Mouse (Mus musculus): ENCODE measurements around the gene Fgf11. TPM values are rescaled to one million over a fixed set of nuclear protein-coding genes. Genes with fewer than 3 reads are reported as not detected.

Gene Fgf11
- polyA plus RNA-seq, 1 experiment: 7.7 TPM

GRCm38 (mm10) chr11:69784793-69785272, 16.8 kb downstream of the Fgf11 start:
- no peak for DNase-seq (ENCODE audit: low read depth)

DNA sequence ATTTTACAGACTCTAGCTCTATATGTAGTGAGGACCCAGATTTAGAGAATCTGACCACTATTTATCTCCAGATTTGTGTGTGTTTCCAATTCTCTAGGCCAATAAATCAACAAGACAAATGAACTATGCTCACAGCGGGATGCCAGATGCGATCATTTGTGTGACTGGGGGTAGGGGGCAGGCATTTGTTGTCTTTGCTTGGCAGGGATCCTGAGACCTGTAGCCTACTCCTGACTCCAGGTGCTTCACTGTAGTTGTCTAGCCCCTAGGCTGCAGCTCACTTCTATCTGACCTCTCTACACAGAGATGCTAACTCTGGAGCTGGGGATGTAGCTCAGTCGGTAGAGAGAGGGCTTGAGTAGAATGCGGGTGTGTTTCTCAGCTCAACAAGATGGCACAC, 19.8 kb downstream of the Fgf11 start:
- DNase-seq (ENCODE audit: low read depth): no peak

GRCm38 (mm10) chr11:69778985-69779384, 22.7 kb downstream of the Fgf11 start:
- DNase-seq (ENCODE audit: low read depth): no peak

DNA sequence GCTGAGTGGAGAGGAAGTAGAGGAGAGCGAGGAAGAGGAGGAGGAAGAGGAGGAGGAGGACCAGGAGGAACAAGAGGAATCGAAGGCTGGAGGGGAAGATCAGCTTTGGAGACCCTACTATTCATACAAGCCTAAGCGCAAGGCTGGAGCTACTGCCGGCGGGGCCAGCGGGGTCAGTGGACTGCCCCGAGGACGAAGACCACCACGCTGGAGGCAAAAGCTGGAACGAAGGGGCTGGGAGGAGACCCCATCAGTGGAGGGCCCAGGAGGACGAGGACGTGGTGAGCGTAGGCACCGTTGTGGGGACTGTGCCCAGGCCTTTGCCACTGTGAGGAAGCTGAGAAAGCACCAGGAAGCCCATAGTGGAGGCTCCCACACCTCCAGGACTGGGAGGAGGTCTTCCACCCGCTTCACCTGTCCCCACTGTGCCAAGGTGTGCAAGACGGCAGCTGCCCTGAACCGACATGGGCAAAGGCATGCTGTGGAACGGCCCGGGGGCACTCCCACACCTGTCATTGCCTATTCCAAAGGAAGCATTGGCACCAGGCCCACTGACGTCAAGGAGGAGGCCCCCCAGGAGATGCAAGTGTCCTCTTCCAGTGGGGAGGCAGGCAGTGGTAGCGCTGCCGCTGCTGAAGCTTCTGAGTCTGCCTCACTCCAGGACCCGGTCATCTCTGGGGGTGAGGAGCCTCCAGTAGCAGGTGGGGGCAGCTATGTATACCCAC, 23.2 kb downstream of the Fgf11 start:
- DNase-seq (ENCODE audit: low read depth): no peak

- no peak for DNase-seq (ENCODE audit: low read depth)
Observed at GRCm38 (mm10) chr11:69777504-69778257, 24.0 kb downstream of the Fgf11 start.

GRCm38 (mm10) chr11:69776488-69776887, 25.2 kb downstream of the Fgf11 start:
- no peak for DNase-seq (ENCODE audit: low read depth)

DNA sequence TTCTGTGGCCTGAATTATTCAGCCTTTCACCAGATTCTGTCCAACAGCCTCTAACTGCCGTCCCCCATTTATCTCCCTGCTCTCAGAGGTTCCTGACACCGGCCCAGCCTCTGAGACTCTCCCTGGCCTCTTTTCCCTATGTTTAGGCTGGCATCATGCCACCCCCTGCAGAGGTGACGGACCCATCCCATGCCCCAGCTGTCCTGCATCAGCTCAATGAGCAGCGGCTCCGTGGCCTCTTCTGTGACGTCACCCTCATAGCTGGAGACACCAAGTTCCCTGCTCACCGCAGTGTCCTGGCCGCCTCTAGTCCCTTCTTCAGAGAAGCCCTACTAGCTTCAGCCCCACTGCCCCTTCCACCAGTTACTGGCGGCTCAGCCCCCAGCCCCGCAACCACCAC, 25.9 kb downstream of the Fgf11 start:
- DNase-seq (ENCODE audit: low read depth): no peak

GRCm38 (mm10) chr11:69774961-69775360, 26.7 kb downstream of the Fgf11 start:
- no peak for DNase-seq (ENCODE audit: low read depth)

- no peak for DNase-seq (ENCODE audit: low read depth)
Observed at GRCm38 (mm10) chr11:69767625-69767909, 34.1 kb downstream of the Fgf11 start.

DNA sequence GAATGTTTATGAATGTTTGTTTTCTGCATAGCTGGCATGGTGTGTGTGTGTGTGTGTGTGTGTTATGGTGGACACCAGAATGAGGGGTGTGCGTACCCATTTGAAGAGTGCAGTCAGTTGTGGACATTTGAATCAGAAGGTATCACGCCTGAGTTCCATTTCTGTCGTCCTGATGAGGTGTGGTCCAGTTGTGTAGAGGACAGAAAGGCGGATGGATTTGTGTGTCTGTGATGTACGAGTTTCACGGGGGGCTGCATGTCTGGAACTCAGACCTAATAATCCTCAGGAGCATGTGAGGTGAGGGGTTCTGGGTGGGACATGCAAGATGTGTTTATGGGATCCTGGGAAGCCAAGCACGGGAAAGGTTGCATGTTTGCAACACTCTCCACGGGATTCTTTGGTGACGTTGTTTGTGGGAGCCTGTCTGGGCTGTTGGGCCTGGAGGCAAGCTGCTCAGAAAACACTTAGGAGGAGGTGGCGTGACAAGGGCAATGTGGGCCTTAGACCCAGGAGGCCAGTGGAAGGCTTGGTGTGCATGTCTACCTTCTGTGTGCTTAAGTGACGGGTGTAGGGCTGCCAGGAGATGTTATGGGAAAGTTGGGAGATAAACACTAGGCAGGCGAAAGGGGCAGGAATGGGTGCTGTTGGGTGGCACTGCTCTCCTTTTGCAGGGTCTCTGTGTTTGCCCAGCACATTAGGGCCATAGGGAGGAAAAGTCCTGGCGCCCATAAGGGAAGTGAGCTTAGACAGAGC, 34.6 kb downstream of the Fgf11 start:
- no peak for DNase-seq (ENCODE audit: low read depth)

- no peak for DNase-seq (ENCODE audit: low read depth)
Observed at GRCm38 (mm10) chr11:69766126-69766609, 35.5 kb downstream of the Fgf11 start.

DNA sequence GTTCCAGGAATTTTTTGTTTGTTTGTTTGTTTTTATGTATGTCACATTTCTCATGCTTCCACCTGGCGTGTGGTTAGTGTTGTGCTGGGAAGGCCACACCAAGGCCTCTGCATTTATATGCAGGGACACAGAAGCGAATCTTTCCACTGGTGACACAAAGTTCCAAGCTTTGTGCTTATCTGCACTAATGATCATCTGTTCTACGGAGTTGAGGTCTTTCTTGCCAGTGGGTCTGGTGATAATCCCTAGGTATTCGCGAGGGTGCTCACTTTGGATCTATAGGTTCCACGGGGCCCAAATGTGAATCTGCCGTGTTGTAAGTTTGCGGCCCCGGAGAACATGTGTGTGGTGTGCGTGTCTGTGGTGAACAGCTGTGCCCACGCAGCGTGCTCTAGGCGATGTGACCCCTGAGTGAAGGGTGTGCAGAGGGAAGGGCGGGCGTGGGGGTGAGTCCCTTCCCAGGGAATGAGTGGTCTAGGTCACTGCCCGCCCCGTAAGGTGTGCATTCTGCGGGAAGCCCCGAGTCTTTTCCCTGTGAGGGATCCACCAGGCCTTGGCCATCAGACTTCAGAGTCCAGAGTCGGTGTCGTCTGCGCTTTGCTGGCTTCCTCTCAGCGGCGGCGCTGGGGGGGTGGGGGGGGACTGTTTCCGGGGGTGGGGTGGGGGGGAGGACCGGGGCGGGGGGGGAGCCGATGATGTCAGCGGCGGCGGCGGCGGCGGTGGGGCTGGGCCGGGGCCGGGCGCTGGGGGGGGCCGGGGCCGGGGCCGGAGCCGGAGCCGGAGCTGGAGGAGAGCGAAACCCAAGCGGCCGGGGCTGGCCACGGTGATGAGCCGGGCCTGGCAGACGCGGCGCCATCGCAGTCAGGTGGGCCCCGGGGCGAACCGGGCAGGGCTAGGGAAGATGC, 36.2 kb downstream of the Fgf11 start, which contains the start of gene Zbtb4:
Gene Zbtb4, plus strand, starts transcription at position 692 of the 905 bp plus-strand sequence.
- DNase-seq (ENCODE audit: low read depth): no peak

DNA sequence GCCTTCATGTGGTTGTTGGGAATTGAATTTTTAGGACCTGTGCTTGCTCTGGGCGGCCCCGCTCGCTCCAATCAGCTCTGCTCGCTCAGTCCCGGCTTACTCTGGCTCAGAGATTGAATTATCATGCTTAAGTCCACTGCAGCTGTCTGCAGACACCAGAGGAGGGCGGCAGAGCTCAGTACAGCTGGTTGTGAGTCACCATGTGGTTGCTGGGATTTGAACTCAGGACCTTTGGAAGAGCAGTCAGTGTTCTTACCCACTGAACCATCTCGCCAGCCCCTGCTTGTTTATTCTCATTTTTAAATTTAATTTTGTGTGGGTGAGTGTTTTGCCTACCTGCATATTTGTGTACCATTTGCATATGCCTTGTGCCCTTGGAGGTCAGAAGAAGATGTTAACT, 38.1 kb downstream of the Fgf11 start:
- no peak for DNase-seq (ENCODE audit: low read depth)

GRCm38 (mm10) chr11:69761868-69762267, 39.8 kb downstream of the Fgf11 start, which contains the start of gene Slc35g3:
Gene Slc35g3 (minus strand): TSS chr11:69761968.
- no peak for DNase-seq (ENCODE audit: low read depth)

DNA sequence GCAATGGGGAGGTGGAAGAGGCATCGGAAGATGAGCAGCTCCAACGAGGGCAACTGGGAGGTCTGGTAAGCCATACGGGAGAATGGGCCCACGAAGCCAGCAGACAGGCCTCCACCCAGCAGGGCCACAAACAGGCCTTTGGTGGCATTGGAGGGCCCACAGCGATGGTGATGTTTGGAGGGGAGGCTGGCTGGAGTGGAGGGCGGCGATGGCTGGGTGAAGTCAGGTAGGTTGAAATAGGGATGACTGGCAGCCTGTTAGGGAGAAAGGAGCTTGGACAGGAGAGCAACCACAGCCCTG, 40.8 kb downstream of the Fgf11 start:
- DNase-seq (ENCODE audit: low read depth): no peak

DNA sequence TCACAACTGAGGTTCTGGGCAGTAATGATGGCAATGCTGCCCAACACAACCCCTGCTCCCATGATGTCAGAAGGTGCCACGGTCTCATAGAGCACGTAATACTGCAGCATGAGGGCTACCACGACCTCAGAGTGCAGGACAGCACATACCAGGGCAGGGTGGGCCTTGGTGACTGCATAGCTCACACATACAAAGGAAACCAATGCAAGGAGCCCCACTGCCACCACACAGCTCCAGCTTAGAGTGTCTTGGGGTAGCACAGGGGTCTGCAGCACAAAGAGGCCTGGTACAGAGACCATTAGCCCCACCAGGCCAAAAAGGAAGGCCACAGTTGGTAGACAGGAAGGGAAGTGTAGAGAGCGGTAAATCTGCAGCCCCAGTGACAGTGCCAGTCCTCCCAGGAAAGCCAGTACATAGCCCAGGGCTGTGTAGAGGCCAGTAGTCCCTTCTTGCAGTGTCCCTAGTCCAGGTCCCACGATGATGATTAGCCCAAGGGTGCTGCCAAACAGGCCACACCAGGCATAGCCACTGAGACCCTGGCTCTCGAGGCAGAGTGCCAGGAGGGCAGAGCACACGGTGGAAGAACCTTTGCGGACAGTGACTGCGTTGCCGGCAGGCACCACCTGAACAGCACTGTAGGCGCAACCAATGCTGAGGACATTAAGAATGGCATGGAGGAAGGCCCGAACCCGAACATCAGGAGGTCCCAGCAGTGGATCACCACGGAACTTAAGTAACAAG, 41.3 kb downstream of the Fgf11 start:
- no peak for DNase-seq (ENCODE audit: low read depth)

- no peak for DNase-seq (ENCODE audit: low read depth)
Observed at GRCm38 (mm10) chr11:69758971-69759721, 42.5 kb downstream of the Fgf11 start.

GRCm38 (mm10) chr11:69758478-69758970, 43.1 kb downstream of the Fgf11 start, which contains the start of gene Polr2a:
Gene Polr2a (minus strand): TSS chr11:69758637.
- no peak for DNase-seq (ENCODE audit: low read depth)

DNA sequence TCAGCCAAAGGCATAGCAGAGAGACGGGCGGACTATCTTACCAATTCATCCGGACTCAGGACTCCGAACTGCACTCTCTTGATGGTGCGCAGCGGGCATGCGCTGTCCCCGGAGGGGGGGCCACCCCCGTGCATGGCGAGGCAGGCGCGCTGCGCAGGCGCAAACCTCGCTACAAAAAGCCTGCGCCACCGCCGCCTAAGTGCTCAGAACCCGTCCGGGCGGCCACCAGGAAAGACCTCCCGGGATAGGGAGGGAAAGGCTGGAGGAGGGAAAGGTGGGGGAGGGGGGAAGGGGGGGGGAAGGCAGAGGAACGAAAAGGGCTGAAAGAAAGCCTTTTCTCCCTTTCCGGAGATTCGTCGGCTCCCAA, 43.6 kb downstream of the Fgf11 start:
- no peak for DNase-seq (ENCODE audit: low read depth)
